In the genomic region with DNA sequence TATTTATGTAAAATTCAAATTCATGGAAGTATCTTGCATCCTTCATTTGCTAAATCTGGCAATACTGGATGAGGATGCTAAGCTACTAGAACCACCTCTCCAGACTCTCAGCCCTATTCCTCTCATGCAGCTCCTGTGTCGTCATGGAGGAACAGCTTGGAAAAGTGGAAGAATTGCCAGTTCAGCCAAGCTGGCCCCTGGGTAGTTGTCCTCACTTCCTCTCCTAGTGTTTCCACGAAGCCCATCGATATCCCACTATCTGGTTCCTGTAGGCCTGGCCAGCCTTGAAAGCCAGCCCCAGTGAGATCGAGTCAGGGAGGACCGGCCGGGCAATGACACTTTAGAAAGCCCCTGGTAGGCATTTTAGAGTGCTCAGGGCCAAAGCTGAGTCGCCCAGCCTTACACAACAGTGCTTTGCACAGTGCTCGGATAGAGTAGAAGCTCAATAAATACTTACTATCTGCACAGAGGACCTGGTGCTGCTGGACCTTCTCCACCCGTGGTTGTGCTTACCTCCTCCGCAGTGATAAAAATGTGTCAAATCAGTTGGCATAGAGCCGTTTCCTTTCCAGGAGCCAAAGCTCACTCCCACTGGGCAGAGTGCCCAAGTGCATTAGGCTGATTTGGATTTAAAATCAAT, we compare ENCODE assay signal across 9 mouse cellular contexts.
DNase-seq lines count a peak whose midpoint lies in the region; ATAC-seq and TF ChIP-seq lines count a peak whose summit lies in the region.
"Had no signal": no experiment of that assay in that cellular context is flagged by ENCODE, and none has a peak within 500 bp of the region (broad histone marks: within the 10 kb centered on the region; RNA-seq: fewer than 3 reads in every experiment).

No protein-coding gene starts in this region.

- intact Hi-C loops in heart, adult 2 months (cut with DNase I) = loop anchor here (5.0 kb wide), 1 partner anchor 274 kb away; no protein-coding TSS in a partner anchor

- WGBS in heart, adult 2 months = 20% methylated on average over 11 of the region's 11 CpGs
- 58% methylated on average over 11 of the region's 11 CpGs for WGBS in heart, embryonic 11.5 days (ENCODE audit: insufficient replicate concordance)
- WGBS in lung, embryonic 15.5 days = 55% methylated on average over 11 of the region's 11 CpGs
- WGBS in lung, adult 2 months = 41% methylated on average over 11 of the region's 11 CpGs
- 22% methylated on average over 11 of the region's 11 CpGs for WGBS in heart, postnatal 0 days

- H3K36me3 ChIP-seq in heart, adult 2 months (ENCODE audit: control insufficient read depth, insufficient read depth, low read length) = peaks cover 20% of the 10 kb centered on the region; the same call in 1 of the 2 replicates
- H3K36me3 ChIP-seq in heart, embryonic 11.5 days (ENCODE audit: control insufficient read depth, insufficient read depth, low read length) = no peaks in the 10 kb centered on the region
- H3K36me3 ChIP-seq in lung, embryonic 15.5 days = no peaks in the 10 kb centered on the region
- H3K36me3 ChIP-seq in heart, postnatal 0 days (replicated peaks; ENCODE audit: control insufficient read depth, insufficient read depth, low read length) = no peaks in the 10 kb centered on the region

- H3K9me3 ChIP-seq in heart, embryonic 11.5 days (replicated peaks; ENCODE audit: control insufficient read depth, low read length) = no peaks in the 10 kb centered on the region
- no peaks in the 10 kb centered on the region for H3K9me3 ChIP-seq in lung, embryonic 15.5 days
- no peaks in the 10 kb centered on the region for H3K9me3 ChIP-seq in heart, postnatal 0 days (replicated peaks; ENCODE audit: control insufficient read depth, low read length)

- ATAC-seq in heart, embryonic 11.5 days (replicated peaks; ENCODE audit: insufficient number of reproducible peaks, low FRiP score, low TSS enrichment) = no peak
- ATAC-seq in lung, embryonic 15.5 days (ENCODE audit: borderline replicate concordance, extremely low read depth, low FRiP score, low TSS enrichment) = no peak
- no peak for ATAC-seq in heart, postnatal 0 days (ENCODE audit: insufficient read depth, low read depth)
- ATAC-seq: hindbrain, embryonic 16.5 days had no signal

- peaks cover 63% of the 10 kb centered on the region for H3K4me1 ChIP-seq in heart, adult 2 months (ENCODE audit: control insufficient read depth, insufficient read depth, low read length)
- H3K4me1 ChIP-seq in heart, embryonic 11.5 days (ENCODE audit: control insufficient read depth, insufficient read depth, low read length) = peaks cover 61% of the 10 kb centered on the region
- H3K4me1 ChIP-seq in lung, embryonic 15.5 days = peaks cover 66% of the 10 kb centered on the region
- peaks cover 30% of the 10 kb centered on the region for H3K4me1 ChIP-seq in lung, adult 2 months (ENCODE audit: control insufficient read depth, insufficient read depth, low read length)
- H3K4me1 ChIP-seq in heart, postnatal 0 days (ENCODE audit: control insufficient read depth, insufficient read depth) = peaks cover 74% of the 10 kb centered on the region

- no peak overlapping the region for H3K4me3 ChIP-seq in heart, adult 2 months
- no peak overlapping the region for H3K4me3 ChIP-seq in heart, embryonic 11.5 days (ENCODE audit: low read depth, low read length)
- H3K4me3 ChIP-seq in lung, embryonic 15.5 days = no peak overlapping the region
- H3K4me3 ChIP-seq in lung, adult 2 months (replicated peaks; ENCODE audit: extremely low read depth, low read depth, low read length) = no peak overlapping the region
- no peak overlapping the region for H3K4me3 ChIP-seq in heart, postnatal 0 days (ENCODE audit: low read depth, low read length)

- H3K9ac ChIP-seq in heart, adult 2 months (ENCODE audit: low read depth, low read length) = no peak overlapping the region
- no peak overlapping the region for H3K9ac ChIP-seq in heart, embryonic 11.5 days (ENCODE audit: low read depth, low read length)
- H3K9ac ChIP-seq in lung, embryonic 15.5 days = no peak overlapping the region
- H3K9ac ChIP-seq in heart, postnatal 0 days (replicated peaks; ENCODE audit: low read depth, low read length) = no peak overlapping the region

- TF ChIP-seq EP300 in heart, adult 2 months (IDR thresholded peaks at IDR 0.05; ENCODE audit: insufficient read depth, low read depth, low read length) = 0 out of 2 replicates have a peak, but pooled peaks have one; percentile 37
- no peak for TF ChIP-seq EP300 in heart, postnatal 0 days (IDR thresholded peaks at IDR 0.05; ENCODE audit: low read depth)

- peak; percentile 0 to 73 for DNase-seq in adrenal gland, adult (ENCODE audit: inconsistent age in 2 of 2, low spot score in 1 of 2)
- no peak for DNase-seq in adrenal gland, adult 18-20 months (ENCODE audit: low spot score in 2 of 2)
- peak; percentile 47 to 49 for DNase-seq in heart, adult 2 months
- no peak for DNase-seq in lung, adult 2 months
- DNase-seq in heart, postnatal 0 days (ENCODE audit: low spot score) = no peak
- no peak for DNase-seq in layer of hippocampus, postnatal 14 days (ENCODE audit: low spot score in 2 of 2)

- no peak for TF ChIP-seq POLR2A in heart, adult 2 months (IDR thresholded peaks at IDR 0.05; ENCODE audit: insufficient read depth, low read depth, low read length)
- TF ChIP-seq POLR2A in lung, adult 2 months (IDR thresholded peaks at IDR 0.05; ENCODE audit: borderline replicate concordance, extremely low read depth, low read depth, low read length) = no peak

- no peaks in the 10 kb centered on the region for H3K27me3 ChIP-seq in heart, adult 2 months (ENCODE audit: control insufficient read depth, insufficient read depth, low read length)
- no peaks in the 10 kb centered on the region for H3K27me3 ChIP-seq in heart, embryonic 11.5 days (ENCODE audit: control insufficient read depth, insufficient read depth, low read length)
- no peaks in the 10 kb centered on the region for H3K27me3 ChIP-seq in lung, embryonic 15.5 days
- no peaks in the 10 kb centered on the region for H3K27me3 ChIP-seq in heart, postnatal 0 days (ENCODE audit: control insufficient read depth, insufficient read depth, low read length)

- TF ChIP-seq CTCF in heart, adult 2 months (IDR thresholded peaks at IDR 0.05) = no peak
- TF ChIP-seq CTCF in lung, adult 2 months (IDR thresholded peaks at IDR 0.05; ENCODE audit: insufficient read depth, low read length) = no peak
- TF ChIP-seq CTCF in heart, postnatal 0 days (IDR thresholded peaks at IDR 0.05; ENCODE audit: low read depth) = no peak

- no peaks in the 10 kb centered on the region for H3K79me2 ChIP-seq in heart, adult 2 months (replicated peaks; ENCODE audit: control insufficient read depth, insufficient read depth, low read length)

- H3K27ac ChIP-seq in heart, adult 2 months = peak overlapping the region; percentile 94
- H3K27ac ChIP-seq in heart, embryonic 11.5 days (ENCODE audit: low read depth, low read length) = no peak overlapping the region
- H3K27ac ChIP-seq in lung, embryonic 15.5 days = 0 out of 2 replicates have a peak overlapping the region, but pooled peaks have one; percentile 32
- peak overlapping the region; percentile 14; the same call in 1 of the 2 replicates for H3K27ac ChIP-seq in heart, postnatal 0 days (ENCODE audit: low read depth)

- no peak overlapping the region for H3K4me2 ChIP-seq in heart, embryonic 11.5 days
- H3K4me2 ChIP-seq in lung, embryonic 15.5 days = no peak overlapping the region
- no peak overlapping the region for H3K4me2 ChIP-seq in heart, postnatal 0 days (ENCODE audit: low read depth, low read length)

Comparison
In these comparisons a context has a peak if more than half of its experiments do, and no peak if none do; other contexts are left out.
1. DNase-seq: peak in adrenal gland, adult (2 of 2) and heart, adult 2 months (2 of 2); none in adrenal gland, adult 18-20 months (0 of 2), lung, adult 2 months (single experiment), heart, postnatal 0 days (single experiment) and layer of hippocampus, postnatal 14 days (0 of 2).